Mouse (Mus musculus) common myeloid progenitor, adult 5-6 weeks (primary cell): ENCODE measurements around the gene Smtnl2. TPM values are rescaled to one million over a fixed set of nuclear protein-coding genes. Genes with fewer than 3 reads are reported as not detected.

Experiments
- ATAC-seq: replicated peaks from 2 replicates; pipeline ENCODE4 v1.8.0; 2016; ENCODE audit warnings: low read depth, mild to moderate bottlenecking, moderate TSS enrichment, inconsistent platforms; ENCODE audit not compliant: poor library complexity, severe bottlenecking
- total RNA-seq: library from RNA; stranded (forward); fragments of 200-1000, 187-1606 nt; gene quantifications from 2 replicates; pipeline ENCODE4 v1.2.3, GENCODE M21; 2017

Smtnl2 gene
- total RNA-seq, 1 experiment from 2014 or later = 0.23 TPM

DNA sequence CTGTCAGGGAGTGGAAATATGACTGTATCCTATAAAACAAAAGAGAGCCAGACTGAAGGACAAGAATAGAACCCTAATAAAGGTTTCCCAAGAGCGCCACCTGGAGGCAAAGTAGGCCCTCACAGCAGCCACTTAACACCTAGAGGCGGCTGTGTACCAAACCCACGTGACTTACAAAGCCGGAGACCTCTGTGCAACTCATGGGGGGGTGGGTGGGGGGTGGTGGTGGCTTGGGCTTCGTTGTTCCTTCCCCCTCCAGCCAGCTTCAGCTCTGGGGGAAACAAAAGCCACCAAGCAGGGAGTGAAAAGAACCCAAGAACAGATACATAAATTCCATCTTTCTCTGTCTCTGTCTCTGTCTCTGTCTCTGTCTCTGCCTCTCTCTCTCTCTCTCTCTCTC lies 17.2 kb upstream of the Smtnl2 start:
- ATAC-seq = peak; percentile 70

GRCm38 (mm10) chr11:72426884-72427283 lies 15.4 kb upstream of the Smtnl2 start:
- ATAC-seq = no peak

GRCm38 (mm10) chr11:72425201-72425600 lies 13.7 kb upstream of the Smtnl2 start:
- no peak for ATAC-seq

DNA sequence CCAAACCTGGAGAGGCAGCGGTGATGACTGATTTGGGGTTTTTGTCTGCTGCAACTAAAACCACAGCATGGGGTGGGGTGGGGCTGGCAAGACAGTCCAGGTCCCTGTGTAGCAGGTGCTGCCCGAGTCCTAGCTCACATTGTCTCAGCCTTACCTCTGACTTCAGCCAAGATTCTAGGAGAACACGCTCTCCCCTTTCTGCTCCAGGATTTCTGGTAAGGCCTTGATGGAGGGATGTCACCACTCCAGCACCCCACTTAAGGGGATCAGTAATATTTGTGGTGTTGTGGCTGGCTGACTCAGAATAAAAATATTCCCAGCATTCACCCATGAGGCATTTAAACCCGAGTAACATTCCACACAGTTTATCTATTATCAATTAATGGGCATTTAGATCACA lies 12.2 kb upstream of the Smtnl2 start:
- ATAC-seq = no peak

GRCm38 (mm10) chr11:72421518-72422278 lies 10.2 kb upstream of the Smtnl2 start:
- ATAC-seq = peak; percentile 93

DNA sequence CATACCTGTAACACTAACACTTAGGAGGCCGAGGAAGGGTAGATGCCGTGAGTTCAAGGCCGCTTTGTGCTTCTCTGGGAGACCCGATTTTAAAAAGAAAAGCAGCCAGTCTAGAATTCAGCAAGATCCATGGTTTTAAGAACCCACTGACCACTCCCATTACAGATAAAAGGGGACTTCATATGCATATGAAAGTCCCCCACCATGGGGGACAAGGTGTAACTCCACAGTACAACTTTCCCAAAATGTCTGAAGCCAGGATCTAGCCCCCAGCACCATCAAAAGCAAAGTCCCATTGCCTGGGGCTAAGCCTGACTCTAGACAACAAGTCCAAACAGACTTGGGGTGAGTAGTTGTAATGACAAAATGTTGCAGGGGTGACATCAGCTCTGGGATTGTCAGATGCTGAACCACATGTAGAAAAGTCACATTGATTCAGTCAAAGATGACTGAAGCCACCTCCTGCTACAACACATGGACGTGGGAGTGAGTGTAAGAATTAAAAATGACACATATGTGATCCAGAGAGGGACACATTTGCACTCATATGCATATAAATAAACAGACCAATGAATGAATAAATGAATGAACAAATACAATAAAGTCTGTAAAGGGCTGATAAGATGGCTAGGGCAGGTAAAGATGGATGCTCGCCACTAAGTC lies 9.1 kb upstream of the Smtnl2 start:
- ATAC-seq = no peak

DNA sequence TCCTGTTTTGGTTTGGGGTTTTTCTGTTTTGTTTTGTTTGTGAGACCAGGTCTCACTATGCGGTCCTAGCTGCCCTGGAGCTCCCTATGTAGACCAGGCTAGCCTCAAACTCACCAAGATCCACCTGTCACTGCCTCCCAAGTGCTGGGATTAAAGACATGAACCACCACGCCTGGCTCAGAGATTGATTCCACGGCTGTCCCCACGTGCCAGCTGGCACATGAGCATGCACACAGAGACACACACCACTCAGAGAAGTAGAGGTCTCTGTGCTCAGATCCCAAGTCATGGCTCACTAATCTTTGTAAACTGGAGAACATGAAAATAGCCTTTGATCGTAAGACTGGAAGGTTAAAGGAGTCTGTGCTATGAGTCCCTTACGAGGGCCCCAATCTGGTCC lies 7.5 kb upstream of the Smtnl2 start:
- ATAC-seq = no peak

DNA sequence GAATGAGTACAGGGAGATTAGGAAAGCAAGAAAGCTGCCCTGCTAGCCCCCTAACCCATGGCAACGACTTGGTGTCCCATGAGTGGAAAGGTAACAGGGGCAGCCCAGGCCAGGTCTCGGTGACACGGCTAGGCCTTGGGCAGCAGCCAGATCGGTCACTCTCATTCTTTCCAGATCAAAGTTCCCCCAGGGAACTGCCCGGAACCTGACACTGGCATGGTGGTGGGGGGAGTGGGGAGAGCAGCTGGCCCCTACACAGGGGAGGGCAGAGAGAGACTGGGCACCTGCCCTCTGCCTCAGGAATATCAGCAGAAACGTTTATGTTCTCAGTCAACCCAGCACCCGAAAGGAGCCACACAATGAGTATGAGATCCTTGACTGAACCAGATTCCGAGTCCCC lies 6.7 kb upstream of the Smtnl2 start:
- ATAC-seq = no peak

- ATAC-seq = no peak
Observed at GRCm38 (mm10) chr11:72417376-72417775, 5.9 kb upstream of the Smtnl2 start.

DNA sequence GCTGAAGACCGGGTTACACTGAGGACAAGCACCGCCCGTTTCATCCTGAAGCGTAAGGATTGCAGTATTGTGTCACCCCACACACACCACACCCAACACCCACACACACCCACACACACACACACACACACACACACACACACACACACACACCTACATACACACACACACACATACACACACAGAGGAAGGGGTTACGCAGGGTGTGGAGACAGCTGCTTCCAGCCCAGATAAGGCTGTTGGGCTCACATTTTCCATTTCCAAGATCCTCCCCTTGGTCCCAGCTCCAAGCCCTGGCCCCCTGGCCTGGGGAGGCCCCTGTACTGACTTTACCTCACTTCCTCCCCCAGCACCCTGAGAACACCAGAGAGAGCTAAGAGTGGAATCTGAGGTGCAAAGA lies 5.2 kb upstream of the Smtnl2 start:
- ATAC-seq = no peak

GRCm38 (mm10) chr11:72415155-72415554 lies 3.6 kb upstream of the Smtnl2 start:
- ATAC-seq = peak; percentile 52

DNA sequence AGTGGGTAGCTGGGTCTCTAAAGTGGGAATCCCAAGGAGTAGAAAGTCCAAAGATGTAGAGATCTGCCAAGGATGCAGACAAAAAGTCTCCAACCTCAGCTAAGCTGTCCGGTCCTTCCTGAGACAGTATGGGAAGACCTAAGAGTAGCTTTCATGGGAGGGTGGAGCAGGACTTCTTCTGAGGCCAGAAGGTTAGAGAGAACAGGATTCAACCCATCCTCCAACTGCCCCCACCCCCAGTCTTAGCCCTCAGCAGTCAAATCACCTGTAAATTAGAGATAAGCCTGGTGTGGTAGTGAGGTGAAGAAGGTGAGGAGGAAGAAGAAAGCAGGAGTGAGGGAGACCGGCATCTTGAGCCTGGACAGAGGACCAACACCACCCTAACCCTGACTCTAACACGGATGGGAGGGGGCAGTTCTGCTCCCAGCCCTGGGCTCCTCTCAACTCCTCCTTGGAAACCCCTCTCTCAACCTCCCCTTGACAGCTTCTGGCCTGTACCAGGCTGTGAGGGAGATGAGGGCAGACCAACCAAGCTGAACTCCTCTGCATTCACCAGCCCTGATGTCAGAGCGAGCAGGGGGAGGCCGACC lies 2.2 kb upstream of the Smtnl2 start:
- ATAC-seq = no peak

DNA sequence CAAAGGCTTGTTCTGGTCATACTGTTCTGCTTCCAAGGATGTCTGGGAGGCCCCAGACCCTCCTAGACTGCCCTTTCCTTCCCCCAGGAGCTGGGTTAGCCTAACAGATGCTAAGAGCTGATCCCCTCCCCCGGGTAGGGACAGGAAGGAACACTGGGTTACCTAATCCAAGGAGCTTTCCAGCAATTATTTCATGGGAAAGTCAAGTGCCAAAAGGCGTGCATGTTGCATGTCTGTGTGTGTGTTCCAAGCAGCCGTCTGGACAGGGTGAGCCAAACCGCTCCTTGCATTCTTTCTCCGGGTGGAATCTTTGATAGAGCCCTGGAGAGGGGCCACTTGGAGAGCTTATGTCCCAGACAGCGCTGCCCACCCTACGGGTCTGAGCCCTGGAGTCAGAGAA lies 1.5 kb upstream of the Smtnl2 start:
- ATAC-seq = no peak

DNA sequence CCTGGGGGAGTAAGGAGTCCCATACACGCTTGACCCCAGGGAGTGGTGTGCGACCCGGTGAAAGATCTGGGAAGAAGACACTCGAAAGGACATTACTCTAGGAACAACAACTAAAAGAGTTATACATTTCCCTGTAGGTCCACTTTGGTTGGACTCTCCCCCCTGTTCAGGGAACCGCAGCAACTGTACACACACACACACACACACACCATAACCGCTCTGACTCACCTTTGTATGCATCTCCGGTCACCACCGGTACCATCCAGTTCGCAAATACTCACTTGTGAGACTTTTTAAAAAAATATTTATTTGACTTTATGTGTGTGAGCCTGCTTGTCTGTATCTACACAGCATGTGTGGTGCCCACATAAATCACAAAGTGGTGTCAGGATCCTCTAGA lies 432 bp upstream of the Smtnl2 start:
- no peak for ATAC-seq

GRCm38 (mm10) chr11:72410521-72411092 lies 906 bp downstream of the Smtnl2 start:
- ATAC-seq = no peak

- ATAC-seq = no peak
Observed at GRCm38 (mm10) chr11:72409649-72410385, 1.7 kb downstream of the Smtnl2 start.

DNA sequence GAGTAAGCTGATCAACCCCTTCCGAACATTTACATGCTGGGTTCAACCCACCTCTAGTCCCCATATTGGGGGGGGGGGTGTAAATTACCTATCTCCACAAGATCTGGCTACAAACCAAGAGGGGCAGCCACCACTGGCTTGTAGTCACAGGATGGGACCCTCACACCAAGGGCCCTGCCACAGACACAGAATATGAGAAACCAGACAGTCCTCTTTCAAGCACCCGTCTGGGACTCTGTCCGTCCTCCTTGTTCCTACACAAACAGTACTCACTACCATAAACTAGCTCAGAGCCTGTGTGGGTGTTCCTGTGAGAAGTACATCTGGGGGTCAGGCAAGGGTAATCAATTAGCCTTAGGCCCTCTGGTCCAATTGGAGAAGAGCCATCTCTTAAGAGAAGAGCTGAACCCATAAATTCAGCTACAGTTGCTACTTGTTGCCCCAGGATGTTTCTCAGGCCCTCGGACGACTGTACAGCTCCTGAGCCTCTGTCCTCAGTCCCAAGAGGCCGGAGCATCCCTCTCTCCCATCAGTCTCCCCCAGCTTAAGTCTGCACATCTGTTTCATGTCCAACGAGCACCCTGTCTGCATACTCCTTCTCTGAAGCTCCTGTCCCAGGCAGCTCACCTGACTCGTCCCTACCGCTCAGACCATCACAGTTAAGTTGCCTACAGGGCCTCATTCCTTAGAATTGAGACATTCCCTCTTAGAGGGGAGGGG lies 2.9 kb downstream of the Smtnl2 start:
- ATAC-seq = no peak

- ATAC-seq = no peak
Observed at GRCm38 (mm10) chr11:72407574-72407973, 3.9 kb downstream of the Smtnl2 start.

GRCm38 (mm10) chr11:72407081-72407480 lies 4.4 kb downstream of the Smtnl2 start:
- no peak for ATAC-seq
